Mouse (Mus musculus) liver (tissue): ENCODE results near the gene Il20rb.

ENCODE experiments used
- DNase-seq: peaks from one replicate; pipeline ENCODE4 v3.0.0-alpha.2; 2020; ENCODE audit warnings: mixed read lengths

Gene Il20rb

DNA sequence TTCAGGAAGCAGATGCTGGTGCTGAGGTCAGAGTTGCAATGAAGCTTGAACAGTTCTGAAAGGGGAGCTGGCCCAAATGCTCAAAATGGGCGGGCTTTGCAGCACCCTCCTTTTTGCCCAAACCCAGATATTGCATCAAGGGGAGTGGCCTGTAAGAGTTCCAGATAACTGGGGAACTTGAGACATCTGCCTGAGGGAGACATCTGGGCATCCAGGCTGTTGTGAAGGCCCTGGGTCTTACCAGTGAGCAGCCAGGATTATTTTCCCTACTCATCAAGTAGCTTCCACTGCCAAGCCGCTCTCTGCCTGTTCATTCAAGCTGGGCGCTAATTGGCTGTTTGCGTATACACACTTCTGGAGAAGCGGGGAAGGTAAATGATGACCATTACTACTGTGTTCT, at the start of gene Il20rb:
Gene Il20rb, minus strand, starts transcription at position 358 of the 400 bp plus-strand sequence.
- no peak for DNase-seq

DNA sequence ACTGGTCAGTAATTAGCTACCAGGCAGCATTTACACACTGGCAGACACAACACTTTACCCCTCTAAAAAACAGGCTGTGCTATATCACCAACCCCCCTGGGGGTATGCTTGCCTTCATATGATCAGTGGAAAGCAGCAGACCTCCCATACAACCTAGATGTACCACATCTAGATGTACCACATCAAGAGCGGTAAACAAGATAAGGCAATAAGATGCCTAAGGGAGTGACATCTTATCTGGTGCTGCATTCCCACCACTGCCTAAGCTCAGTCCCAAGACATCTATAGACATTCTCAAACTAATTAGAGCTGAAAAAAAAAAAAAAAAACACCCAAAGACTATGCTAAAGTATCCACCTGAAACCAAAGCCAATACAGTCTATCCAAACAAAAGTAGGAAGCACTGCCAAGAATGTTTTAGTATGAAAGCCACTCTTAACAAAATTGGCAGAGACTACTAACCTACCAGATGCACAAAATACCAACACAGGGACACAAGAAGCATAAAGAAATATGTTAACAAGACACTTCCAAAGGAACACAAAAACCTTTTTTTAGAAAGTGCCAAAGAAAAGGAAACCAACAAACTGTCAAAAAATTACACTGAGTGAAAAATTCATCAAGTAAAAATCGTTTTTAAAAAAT, 49.2 kb upstream of the Il20rb start:
- no peak for DNase-seq

DNA sequence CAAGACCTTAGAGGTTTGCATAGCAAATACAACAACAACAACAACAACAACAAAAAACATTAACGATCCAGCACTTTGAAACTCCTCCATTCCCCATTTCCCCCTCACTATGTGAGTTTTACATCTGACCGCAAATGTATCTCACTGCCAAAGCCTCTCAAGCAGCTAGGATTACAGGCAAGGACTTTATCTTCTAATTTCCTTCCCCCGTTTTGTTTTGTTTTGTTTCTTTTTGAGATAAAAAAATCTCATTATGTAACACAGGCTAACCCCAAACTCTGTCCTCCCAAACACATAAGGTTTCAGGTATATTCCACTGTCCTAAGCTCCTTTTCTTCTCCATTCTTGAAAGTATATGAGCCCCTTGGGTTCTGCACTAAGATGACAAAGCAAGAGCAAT, 48.1 kb upstream of the Il20rb start:
- no peak for DNase-seq

DNA sequence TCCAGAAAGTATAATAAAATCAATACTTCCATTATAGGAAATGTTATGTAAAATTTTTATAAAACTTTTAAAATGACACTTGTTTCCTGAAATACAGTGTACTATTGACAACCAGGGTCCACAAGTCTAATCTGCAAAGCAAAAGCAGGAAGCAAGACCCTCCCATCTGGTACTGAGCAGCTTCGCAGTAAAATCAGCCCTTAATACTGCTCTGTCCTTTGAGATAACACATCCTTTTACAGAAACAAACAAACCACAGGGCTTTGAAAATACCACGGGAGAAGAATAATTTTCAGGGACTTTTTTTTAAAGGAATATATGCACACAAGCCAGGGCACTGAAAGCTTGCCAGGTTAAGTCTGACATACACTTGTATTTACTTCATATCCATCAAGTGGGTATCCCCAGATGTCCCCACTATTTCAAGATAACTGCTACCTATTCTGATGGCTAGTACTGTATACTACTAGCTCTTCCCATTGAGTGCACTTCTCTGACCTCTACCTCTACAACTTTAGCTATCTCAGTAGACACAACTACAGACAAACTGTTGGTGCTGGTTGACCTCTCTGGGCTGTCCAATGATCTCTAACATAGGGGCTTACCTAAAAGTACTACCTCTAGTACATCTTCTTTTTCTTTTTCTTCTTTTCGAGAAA, 46.4 kb upstream of the Il20rb start:
- no peak for DNase-seq

DNA sequence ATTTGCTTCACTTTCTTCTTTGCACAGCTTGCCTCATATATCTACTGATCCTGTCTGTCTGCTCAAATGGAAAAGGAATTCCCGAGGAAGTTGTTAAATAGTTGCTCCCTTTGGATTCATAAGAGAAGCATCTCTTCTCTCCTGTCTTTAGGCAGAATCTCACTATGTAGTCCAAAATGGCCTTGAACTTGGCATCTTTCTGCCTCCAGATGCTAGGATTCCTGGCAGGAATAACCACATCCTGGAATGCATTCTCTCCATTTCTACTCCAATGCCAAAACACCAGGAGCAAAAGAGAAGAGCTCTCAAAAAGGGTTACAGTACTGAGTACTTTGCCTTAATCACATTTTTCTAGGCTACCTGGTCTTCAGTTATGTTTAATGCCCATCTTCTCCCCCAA, 44.7 kb upstream of the Il20rb start:
- no peak for DNase-seq

DNA sequence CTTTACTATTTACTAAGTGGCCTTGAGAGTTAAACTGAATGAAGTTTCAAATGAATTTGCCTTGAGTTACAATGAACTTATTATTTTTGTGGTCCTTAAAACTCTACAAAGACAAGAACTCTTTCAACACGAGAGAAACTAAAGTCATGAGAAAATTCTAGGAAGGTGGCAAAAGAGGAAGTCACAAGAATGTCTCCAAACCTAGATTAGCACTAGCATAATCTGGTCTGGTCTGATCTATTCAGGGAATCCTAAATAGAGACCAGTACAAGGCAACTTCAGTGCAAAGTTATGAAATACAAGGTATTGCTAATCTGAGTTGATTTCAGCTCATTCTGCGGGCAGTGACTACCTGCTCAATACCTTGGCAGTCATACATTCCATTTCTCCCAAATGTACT, 38.6 kb upstream of the Il20rb start:
- DNase-seq, result no peak

DNA sequence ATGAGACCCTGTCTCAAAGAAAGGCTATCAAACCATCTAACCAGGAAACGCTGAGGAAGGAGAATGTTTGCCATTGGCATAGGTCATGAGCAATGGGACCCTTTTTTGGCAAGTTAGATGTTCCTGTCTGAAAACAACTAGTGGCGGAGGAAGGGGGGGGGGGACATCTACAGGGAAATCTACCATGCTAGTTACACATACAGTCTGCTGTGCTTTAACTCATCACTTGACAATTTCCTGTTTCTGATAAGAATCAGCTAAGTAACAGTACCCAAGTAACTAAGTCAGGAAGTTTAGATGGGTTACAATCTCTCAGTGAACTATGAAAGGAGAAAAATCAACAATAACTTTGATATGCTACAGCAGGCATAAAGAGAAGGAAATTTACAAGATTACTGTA, 35.4 kb upstream of the Il20rb start:
- DNase-seq, result no peak

DNA sequence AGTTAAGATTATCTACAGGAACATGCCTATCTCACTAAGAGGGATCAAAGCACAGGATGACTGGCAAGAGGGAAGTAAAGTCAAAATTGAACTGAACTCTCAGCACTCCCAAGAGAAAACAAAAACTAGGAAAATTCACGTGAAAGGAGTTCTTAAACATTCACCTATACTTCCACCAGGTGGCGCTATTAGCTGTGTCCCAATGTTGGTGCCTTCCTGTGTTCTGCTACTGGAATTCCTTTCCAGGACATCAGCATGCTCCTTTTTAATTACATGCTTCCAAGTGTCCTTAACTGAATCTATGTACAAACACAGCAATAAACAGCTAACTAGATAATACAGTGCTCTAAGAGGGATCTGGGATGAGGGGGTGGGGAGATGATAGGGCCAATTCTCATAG, 34.0 kb upstream of the Il20rb start:
- peak; percentile 42 for DNase-seq

DNA sequence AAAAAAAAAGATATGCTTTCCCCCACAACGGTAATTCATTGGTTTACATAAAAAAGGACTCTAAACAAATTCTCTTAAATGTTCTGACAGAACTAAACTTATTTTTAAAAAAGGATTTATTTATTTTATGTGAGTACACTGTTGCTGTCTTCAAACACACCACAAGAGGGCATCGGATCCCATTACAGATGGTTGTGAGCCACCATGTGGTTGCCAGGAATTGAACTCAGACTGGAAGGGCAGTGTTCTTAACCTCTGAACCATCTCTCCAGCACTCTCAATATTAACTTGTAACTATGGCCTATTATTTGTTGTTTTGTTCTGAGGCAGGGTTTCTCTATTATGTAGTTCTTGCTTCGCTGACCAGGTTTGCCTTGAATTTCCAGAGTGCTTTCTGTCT, 33.4 kb upstream of the Il20rb start:
- DNase-seq, result no peak

DNA sequence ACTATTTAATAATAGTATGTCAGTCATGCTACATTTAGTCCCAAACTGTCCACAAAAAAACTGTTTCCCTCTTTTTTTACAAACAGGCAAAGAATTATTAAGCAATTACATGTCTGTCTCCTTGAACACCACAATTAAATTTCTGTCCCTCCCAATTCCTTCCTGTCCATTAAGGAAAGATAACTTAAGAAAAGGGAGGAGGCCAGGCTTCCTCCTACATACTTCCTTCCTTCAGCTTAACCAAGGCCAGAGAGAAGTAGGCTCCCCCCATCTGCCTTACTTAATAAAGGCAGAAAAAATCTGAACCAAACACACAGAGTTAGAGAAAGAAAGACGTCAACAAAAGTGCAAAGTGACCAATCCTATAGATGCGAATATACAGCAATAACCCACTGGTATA, 21.0 kb upstream of the Il20rb start:
- no peak for DNase-seq

DNA sequence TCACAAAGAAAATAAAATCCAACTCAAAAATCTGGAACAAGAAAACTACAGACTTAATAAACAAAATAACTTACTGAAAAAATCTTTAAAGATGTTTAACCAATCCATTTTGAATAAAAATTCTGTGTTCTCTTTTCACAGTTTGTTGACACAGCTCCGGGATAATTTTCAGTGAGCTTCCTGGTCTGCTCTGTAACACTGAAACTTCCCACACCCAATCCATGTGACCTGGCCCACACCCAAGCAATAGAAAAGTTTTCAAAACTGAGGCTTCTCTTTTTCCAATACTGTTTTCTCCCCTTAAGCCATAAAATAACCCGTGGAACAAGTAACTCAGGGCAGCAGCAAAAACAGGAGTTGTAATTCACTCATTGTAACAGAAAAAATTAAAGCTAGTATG, 20.1 kb upstream of the Il20rb start:
- DNase-seq, result no peak

DNA sequence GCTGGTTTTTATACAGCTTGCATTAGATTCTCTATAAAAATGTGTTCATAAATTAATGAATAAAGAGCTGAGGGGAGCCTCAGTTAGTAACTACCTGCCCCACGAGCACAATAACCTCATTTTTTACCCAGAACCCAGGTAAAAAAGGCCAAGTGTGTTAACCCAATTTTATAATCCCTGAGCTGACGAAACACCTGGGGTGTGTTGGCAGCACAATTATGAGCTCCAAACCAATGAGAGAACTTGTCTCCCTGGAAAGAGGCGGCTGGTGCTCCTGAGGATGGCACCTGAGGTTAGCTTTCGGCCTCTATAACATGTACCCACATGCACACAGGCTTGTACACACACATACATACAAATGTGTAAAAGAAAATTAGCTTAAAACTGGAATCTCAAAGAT, 18.9 kb upstream of the Il20rb start:
- DNase-seq, result no peak

DNA sequence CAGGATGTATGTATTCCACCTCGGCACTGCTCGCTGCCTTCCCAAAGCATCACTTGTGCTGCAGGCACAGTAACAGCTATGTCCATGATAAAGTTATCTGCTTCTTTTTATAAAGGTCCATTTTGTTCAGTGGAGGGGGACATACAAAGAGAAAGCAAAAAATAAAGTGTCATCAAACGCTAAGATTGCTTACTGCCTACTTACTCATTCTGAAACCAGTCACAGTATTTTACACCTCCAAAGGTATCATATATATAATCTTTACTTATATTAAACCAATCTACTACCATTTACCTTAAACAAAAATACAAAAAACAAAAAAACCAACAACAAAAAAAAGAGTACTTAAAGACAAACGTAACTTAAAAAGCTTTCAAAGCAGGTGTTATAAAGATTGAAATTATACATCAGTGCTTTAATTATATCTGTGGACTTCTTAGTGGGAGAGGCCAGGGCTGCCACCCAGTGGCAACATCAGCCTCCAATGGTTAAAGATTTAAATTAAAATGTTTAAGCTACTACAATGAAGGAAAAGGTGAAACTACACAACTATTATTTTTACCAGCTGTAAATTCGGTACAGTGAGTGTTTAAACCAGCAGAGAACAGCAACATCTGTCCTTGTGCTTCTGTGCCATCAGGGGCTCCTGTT, 7.1 kb upstream of the Il20rb start:
- DNase-seq, result no peak

DNA sequence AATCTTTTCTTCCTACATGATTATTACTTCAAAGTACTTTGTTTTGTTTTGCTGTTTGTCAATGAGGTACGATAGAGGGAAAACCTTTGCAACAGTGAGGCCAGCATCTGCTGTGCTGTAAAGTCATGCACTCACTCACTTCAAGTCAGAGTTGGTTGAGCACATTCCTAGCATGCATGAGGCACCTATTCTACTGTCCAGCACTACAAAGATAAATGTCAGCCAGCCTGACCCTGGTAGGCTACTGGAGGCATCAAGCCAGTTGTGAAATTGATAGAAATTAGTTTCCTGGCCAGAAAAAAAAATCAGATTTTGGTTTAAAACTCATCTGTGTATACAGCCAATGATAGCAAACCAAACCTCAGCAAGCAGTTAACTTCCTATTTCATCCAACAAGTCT, 4.8 kb upstream of the Il20rb start:
- DNase-seq, result no peak

DNA sequence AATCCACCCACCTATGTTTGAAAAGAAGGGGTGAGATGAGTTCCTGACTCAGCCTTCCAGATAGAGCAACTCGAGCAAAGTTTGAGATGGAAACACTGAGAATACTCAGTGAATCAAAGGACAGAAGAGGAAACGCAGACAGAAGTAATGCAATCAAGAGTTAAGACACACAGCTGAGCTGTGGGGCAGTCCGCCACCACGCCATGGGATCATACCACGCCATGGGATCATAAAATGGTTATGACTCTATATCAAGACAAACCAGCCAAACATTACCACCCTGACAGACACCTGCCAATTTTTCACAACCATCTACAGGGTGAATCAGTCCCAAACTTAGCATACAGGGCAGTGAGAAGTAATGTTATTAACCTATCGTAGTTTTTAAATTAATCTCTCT, 2.4 kb upstream of the Il20rb start:
- no peak for DNase-seq

DNA sequence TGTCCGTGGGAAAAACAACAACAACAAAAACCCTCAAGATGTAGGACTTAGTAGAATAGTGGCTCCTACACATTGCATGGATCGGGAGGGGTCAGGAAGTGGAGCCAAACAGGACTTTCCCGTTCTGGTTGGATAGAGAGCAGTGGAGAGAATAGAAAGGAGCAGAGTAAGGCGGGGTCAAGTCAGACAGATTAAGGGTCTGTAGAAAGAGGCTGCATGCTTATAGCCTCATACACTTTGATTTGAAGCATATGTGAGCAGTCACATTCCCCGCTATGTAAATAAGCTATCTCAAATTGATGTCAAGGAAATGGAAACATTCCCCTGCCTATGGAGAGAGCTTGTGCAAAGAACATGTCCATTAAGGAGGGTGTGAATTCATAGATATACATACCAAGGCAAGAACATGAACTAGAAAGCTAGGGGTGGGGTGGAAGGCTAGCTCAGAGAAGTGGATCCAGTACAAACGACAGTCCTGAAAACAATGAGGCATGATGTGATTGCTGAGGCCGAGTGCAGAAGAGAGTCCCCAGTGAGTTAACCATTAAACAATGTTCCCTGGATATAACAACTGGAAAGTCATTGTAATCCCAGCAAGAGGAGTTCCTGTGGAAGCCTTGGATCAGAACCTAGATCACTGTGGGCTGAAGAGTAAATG, 1.6 kb upstream of the Il20rb start:
- no peak for DNase-seq

DNA sequence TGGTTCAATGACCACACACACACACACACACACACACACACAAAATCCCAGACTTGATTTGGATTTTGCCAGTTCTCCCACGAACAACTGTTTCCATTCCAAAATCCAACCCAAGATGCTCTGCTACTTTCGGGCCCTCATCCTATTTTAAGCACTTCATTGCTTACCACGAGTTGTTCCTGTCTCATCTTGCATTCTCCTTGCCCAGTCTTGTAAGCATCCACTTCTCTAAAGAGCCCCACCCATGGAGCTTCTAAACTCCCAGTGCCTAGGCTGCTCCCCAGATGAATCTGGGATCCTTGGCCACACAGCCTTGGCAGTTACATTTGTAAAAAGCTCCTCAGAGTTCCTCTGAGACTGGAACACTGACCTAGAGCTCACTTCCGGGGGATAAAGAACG, 3.3 kb downstream of the Il20rb start:
- no peak for DNase-seq

DNA sequence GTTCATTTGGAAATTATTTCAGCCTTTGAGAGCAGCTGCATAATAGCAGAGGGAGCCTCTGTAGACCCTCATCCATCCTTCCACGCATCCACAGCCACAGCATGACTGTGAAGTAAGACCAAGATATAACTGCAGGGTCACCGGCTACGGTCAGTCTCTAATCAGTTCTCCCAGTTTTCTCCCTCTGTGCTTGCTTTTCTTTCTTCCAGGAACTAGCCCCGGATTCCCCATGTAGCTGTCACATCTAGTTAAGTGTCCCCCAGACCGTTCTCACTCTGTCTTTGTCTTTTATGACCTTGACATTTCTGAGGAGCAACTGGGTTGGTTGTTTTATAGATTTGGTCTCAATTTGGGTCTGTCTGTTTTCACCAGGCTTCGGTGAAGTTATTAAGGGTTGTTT, 5.0 kb downstream of the Il20rb start:
- no peak for DNase-seq

DNA sequence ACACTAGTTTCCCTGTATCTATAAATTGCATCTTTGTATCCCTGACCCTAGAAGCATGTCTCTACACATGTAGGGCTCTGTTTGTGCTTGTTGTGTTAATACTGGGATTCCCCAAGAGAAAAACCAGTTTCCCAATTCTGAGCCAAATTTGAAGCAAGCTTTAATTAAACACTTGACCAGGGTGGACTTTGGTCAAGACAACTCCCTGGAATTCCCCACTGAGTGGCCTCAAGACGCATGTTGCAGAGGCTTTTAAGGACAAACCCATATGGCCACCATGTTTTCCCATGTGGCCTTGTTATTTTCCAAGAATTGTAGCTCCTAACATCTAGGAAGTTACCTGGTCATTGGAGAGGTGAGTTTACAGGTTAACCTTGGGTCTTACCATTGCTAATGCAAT, 12.5 kb downstream of the Il20rb start:
- no peak for DNase-seq

DNA sequence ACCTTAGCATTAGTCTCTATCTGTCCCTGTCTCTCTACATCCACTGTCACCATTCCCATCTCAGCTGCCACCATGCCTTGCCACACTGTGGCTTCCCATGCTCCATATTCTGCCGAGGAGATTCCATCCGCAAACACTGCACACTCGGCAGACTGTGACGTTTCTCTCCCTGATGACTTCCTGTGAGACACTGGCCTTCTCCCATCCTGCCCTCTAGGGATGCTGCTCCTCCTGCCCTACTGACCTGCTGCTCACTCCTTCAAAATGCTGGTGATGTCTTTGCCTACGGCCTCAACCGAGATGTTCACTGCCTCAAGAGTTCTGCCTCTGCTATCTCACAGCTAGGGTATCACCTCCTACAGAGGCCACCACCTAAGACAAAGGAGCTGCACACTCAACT, 13.2 kb downstream of the Il20rb start:
- DNase-seq, result no peak

DNA sequence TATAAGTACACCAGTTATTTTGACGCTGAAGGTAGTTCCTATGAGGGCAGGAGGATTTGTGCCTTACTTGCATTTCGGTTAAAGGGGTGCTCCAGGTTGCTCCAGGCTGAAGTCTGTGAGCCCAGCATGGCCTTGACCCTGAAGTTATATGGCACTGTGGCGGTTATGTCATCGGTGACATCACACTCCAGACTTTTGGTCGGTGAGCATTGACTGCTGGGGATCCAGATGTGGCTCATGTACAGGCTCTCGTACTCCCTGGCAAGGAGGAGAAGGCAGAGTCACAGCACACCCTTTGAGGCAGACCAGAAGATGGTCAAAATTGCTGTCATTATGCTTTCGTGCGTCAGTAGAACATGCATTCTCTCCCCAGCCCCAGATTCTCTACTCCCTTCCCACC, 13.7 kb downstream of the Il20rb start:
- no peak for DNase-seq

DNA sequence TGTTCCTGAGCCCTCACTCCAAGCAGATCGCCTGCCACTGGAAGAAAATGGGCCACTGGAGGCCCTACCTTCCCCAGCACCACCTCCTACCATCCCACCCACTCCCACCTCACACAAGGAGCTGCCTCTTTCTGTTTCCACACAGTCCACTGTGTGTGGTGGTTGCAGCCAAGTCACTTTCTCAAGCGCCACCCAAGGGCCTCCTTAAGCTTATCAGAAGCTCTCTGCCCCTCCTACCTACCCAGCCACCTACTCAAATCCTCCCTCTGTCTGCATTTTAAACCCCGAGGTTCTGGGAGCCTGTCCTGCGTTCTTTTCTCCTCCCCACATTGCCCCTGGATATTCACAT, 15.0 kb downstream of the Il20rb start:
- DNase-seq, result no peak

DNA sequence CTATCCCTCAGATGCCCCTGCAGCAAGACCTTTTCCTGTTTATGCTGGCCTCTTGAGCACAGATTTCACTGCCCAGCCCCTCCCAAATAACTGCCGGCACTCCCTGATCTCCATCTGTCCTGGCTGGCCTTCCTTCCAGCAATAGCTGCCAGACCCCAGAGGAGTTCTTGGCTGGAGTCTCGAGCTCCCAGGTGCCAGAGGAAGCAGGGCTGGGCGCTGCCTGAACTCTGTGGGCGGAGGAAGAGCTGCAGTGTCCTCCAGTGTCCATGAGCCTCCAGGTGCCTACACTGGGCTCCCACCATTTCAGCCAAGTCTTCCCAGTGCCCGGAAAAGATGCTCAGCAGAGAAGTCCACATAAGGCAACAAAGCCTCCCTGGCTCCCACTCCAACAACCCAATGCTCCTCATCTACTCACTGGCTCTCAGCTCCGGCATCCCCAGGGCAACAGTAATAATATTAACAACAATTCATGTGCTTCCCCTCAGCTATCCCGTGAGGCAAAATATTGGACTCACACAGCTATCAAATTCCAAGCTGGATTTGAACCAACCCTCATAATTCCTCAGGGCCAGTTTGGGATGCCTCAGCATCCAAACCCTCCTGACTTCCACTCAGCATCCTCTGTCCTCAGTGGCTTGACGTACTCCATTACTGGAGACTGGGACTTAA, 15.5 kb downstream of the Il20rb start:
- no peak for DNase-seq

DNA sequence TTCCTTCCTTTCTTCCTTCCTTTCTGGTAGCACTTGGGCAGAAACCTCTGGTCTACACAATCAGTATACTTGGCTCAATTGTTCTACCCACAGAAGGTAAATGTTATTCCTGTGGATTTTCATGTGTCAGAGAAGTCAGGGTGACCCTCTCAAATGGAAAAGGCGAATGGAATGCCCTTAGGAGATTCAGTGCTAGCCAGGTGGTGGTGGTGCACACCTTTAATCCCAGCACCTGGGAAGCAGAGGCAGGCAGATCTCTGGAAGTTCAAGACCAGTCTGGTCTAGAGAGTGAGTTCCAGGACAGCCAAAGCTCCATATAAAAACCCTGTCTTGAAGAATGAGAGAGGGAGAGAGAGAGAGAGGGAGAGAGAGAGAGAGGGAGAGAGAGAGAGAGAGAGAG, 16.4 kb downstream of the Il20rb start:
- DNase-seq, result no peak
